Mouse (Mus musculus) limb, embryonic 14.5 days (tissue): Measurements from ENCODE around the gene Bclaf3. TPM values are rescaled to one million over a fixed set of nuclear protein-coding genes. Genes with fewer than 3 reads are reported as not detected.
A peak's percentile ranks its signal among the peaks of the same experiment; 100 is the strongest.

Experiments used
- ATAC-seq: fragments of 200-750 bp; cut with Nextera tagmentation; 2 replicates; pipeline ENCODE4 v1.8.0; 2017; ENCODE audit warnings: low read depth, moderate number of reproducible peaks, moderate TSS enrichment; ENCODE audit not compliant: low FRiP score
- DNase-seq: peaks from one replicate; pipeline ENCODE4 v3.0.0-alpha.2; 2015; ENCODE audit warnings: low spot score
- H3K27ac ChIP-seq: fragments of 300-500 bp; sonication (generic); replicated peaks from 2 replicates; pipeline ENCODE4 v1.5.1; 2014; ENCODE audit warnings: low read depth, mild to moderate bottlenecking, low read length, moderate library complexity, mixed read lengths
- H3K27me3 ChIP-seq: fragments of 300-500 bp; sonication (generic); 2 replicates; pipeline ENCODE4 v1.6.1; 2014; ENCODE audit warnings: low read length, mixed read lengths; ENCODE audit not compliant: control insufficient read depth, insufficient read depth
- H3K36me3 ChIP-seq: fragments of 300-500 bp; sonication (generic); 2 replicates; pipeline ENCODE4 v1.6.1; 2014; ENCODE audit warnings: mild to moderate bottlenecking, low read length, moderate library complexity, mixed read lengths; ENCODE audit not compliant: control insufficient read depth, insufficient read depth
- H3K4me1 ChIP-seq: fragments of 300-500 bp; sonication (generic); 2 replicates; pipeline ENCODE4 v1.6.1; 2014; ENCODE audit warnings: antibody characterized with exemption, low read length, mixed read lengths; ENCODE audit not compliant: control insufficient read depth, insufficient read depth
- H3K4me2 ChIP-seq: fragments of 300-500 bp; sonication (generic); replicated peaks from 2 replicates; pipeline ENCODE4 v1.6.1; 2014; ENCODE audit warnings: low read depth, mild to moderate bottlenecking, low read length, moderate library complexity; ENCODE audit not compliant: severe bottlenecking
- H3K4me3 ChIP-seq: fragments of 300-500 bp; sonication (generic); replicated peaks from 2 replicates; pipeline ENCODE4 v1.5.1; 2014; ENCODE audit warnings: low read length
- H3K9ac ChIP-seq: fragments of 300-500 bp; sonication (generic); 2 replicates; pipeline ENCODE4 v1.6.1; 2014; ENCODE audit warnings: mild to moderate bottlenecking, low read depth, low read length, moderate library complexity; ENCODE audit not compliant: severe bottlenecking
- H3K9me3 ChIP-seq: fragments of 300-500 bp; sonication (generic); 2 replicates; pipeline ENCODE4 v1.6.1; 2016; ENCODE audit warnings: low read length; ENCODE audit not compliant: control insufficient read depth
- POLR2A ChIP-seq: fragments of 200-500 bp; IDR thresholded peaks from 2 replicates; pipeline ENCODE4 v1.8.0; 2012; ENCODE audit warnings: inconsistent platforms, mild to moderate bottlenecking, moderate library complexity, borderline replicate concordance; ENCODE audit not compliant: insufficient read depth, insufficient read length; ENCODE audit errors: extremely low read depth
- WGBS: fragments of 180-500 bp; shearing (Covaris S2); extraction: QIAGEN DNeasy Blood & Tissue Kit; methylation state at CpG from one replicate; pipeline ENCODE4 v1.1.7; 2014; 5-methylcytosine and 5-hydroxymethylcytosine counted together
- polyA plus RNA-seq, 2 experiments: library from polyadenylated mRNA; depleted of rRNA in 1 of 2; stranded (reverse) in 1 of 2; unstranded in 1 of 2; fragments of >200 nt; fragmentation: Nextera tagmentation in 1 of 2; extraction: Ambion mirVana in 1 of 2; gene quantifications; 2 replicates each; pipeline versions ENCODE4 v1.2.1 to v1.2.3; 2012 to 2014

The Bclaf3 gene
- polyA plus RNA-seq, 2 experiments, result 17.1 to 19.0 TPM

GRCm38 (mm10) chrX:159626907-159627587 is 100.6 kb downstream of the Bclaf3 start, which contains the start of gene Sh3kbp1:
Gene Sh3kbp1, plus strand, starts transcription at chrX:159627272.
- Histone ChIP-seq H3K4me1 (no peaks in the 10 kb centered on the region), H3K27me3 (no peaks in the 10 kb centered on the region; the same call in 1 of the 2 replicates), H3K27ac (peak within 1 kb of the TSS; percentile 67; the same call in 1 of the 2 replicates), H3K9me3 (no peaks in the 10 kb centered on the region), H3K4me3 (peak within 1 kb of the TSS; percentile 49), H3K36me3 (no peaks in the 10 kb centered on the region), H3K4me2 (peak within 1 kb of the TSS; percentile 59), H3K9ac (peak within 1 kb of the TSS; percentile 64)
- no peak for TF ChIP-seq POLR2A
- 23% methylated on average over 41 of the region's 60 CpGs for WGBS
- ATAC-seq (peak; percentile 87), DNase-seq (peak; percentile 47)

GRCm38 (mm10) chrX:159627588-159628566 is 101.4 kb downstream of the Bclaf3 start:
- Histone ChIP-seq H3K4me3 (peak overlapping the region; percentile 49), H3K4me1 (no peaks in the 10 kb centered on the region), H3K4me2 (peak overlapping the region; percentile 59), H3K9ac (peak overlapping the region; percentile 64), H3K27me3 (no peaks in the 10 kb centered on the region; the same call in 1 of the 2 replicates), H3K36me3 (no peaks in the 10 kb centered on the region), H3K27ac (peak overlapping the region; percentile 67; the same call in 1 of the 2 replicates), H3K9me3 (no peaks in the 10 kb centered on the region)
- DNase-seq, result no peak
- 30% methylated on average over 45 of the region's 56 CpGs for WGBS
- peak; percentile 42 for ATAC-seq
- TF ChIP-seq POLR2A, result no peak

- no peaks in the 10 kb centered on the region for H3K4me1 ChIP-seq
- ATAC-seq, result no peak
- H3K4me2 ChIP-seq, result peak overlapping the region; percentile 59
- H3K9me3 ChIP-seq, result no peaks in the 10 kb centered on the region
- DNase-seq, result no peak
- H3K4me3 ChIP-seq, result peak overlapping the region; percentile 49
- TF ChIP-seq POLR2A, result no peak
- H3K9ac ChIP-seq, result no peak overlapping the region
- H3K27me3 ChIP-seq, result no peaks in the 10 kb centered on the region; the same call in 1 of the 2 replicates
- H3K36me3 ChIP-seq, result no peaks in the 10 kb centered on the region
- WGBS, result 52% methylated on average over 4 of the region's 4 CpGs
- H3K27ac ChIP-seq, result no peak overlapping the region
These were observed 102.1 kb downstream of the Bclaf3 start for GRCm38 (mm10) chrX:159628629-159629028.

- H3K4me2 ChIP-seq, result peak overlapping the region; percentile 59; the same call in 1 of the 2 replicates
- WGBS, result 41% methylated on average over 2 of the region's 2 CpGs
- H3K27ac ChIP-seq, result no peak overlapping the region
- no peaks in the 10 kb centered on the region for H3K4me1 ChIP-seq
- H3K27me3 ChIP-seq, result no peaks in the 10 kb centered on the region; the same call in 1 of the 2 replicates
- DNase-seq (no peak), ATAC-seq (no peak)
- no peak for TF ChIP-seq POLR2A
- no peaks in the 10 kb centered on the region for H3K36me3 ChIP-seq
- no peak overlapping the region for H3K9ac ChIP-seq
- no peaks in the 10 kb centered on the region for H3K9me3 ChIP-seq
- no peak overlapping the region for H3K4me3 ChIP-seq
These were observed 102.7 kb downstream of the Bclaf3 start for GRCm38 (mm10) chrX:159629203-159629602.

GRCm38 (mm10) chrX:159638500-159639227 is 112.2 kb downstream of the Bclaf3 start:
- WGBS, result 92% methylated on average over 3 of the region's 4 CpGs
- ATAC-seq (no peak), DNase-seq (no peak)
- Histone ChIP-seq H3K4me2 (no peak overlapping the region), H3K9me3 (no peaks in the 10 kb centered on the region), H3K9ac (no peak overlapping the region), H3K27ac (no peak overlapping the region), H3K27me3 (no peaks in the 10 kb centered on the region), H3K4me1 (no peaks in the 10 kb centered on the region), H3K4me3 (no peak overlapping the region), H3K36me3 (no peaks in the 10 kb centered on the region)
- no peak for TF ChIP-seq POLR2A
